Mouse (Mus musculus) small intestine, adult 2 months (tissue): ENCODE data around the gene Plcxd1. TPM values are rescaled to one million over a fixed set of nuclear protein-coding genes. Genes with fewer than 3 reads are reported as not detected.
"Not testable (repeated sequence)": the region's sequence is repeated elsewhere in the genome, so short reads cannot be mapped to it uniquely, and the experiment has no call there.

Experiments used
- H3K27ac ChIP-seq: fragments of 200-500 bp; 2 replicates; pipeline ENCODE4 v1.5.1; 2012; ENCODE audit warnings: low read depth, low read length, control low read depth, inconsistent platforms; ENCODE audit not compliant: insufficient read depth
- H3K27me3 ChIP-seq: fragments of 200-500 bp; 2 replicates; pipeline ENCODE4 v1.6.1; 2012; ENCODE audit warnings: mild to moderate bottlenecking, moderate library complexity, low read length, inconsistent platforms; ENCODE audit not compliant: control insufficient read depth, insufficient read depth
- H3K36me3 ChIP-seq: fragments of 200-500 bp; 2 replicates; pipeline ENCODE4 v1.6.1; 2012; ENCODE audit warnings: mild to moderate bottlenecking, low read length, control low read depth, inconsistent platforms; ENCODE audit not compliant: control insufficient read depth, insufficient read depth
- H3K4me1 ChIP-seq: fragments of 200-500 bp; 2 replicates; pipeline ENCODE4 v1.6.1; 2012; ENCODE audit warnings: low read length, inconsistent platforms, mixed read lengths; ENCODE audit not compliant: control insufficient read depth, insufficient read depth, insufficient read length
- H3K4me3 ChIP-seq: fragments of 200-500 bp; 2 replicates; pipeline ENCODE4 v1.5.1; 2012; ENCODE audit warnings: low read depth, mild to moderate bottlenecking, control low read depth, inconsistent platforms, low read length, moderate library complexity
- CTCF ChIP-seq: fragments of 200-500 bp; IDR thresholded peaks from 2 replicates; pipeline ENCODE4 v1.5.1; 2012; ENCODE audit warnings: low read depth, mild to moderate bottlenecking, control low read depth, inconsistent platforms, low read length, moderate library complexity, mixed read lengths; ENCODE audit not compliant: insufficient replicate concordance, insufficient read length; ENCODE audit errors: extremely low read depth
- POLR2A ChIP-seq: fragments of 200-500 bp; IDR thresholded peaks from 2 replicates; pipeline ENCODE4 v1.6.1; 2012; ENCODE audit warnings: low read depth, mild to moderate bottlenecking, control low read depth, inconsistent platforms, low read length, moderate library complexity
- WGBS: fragments of 180-500 bp; shearing (Covaris S2); methylation state at CpG from one replicate; pipeline ENCODE4 v1.1.7; 2018; 5-methylcytosine and 5-hydroxymethylcytosine counted together
- polyA plus RNA-seq: library from polyadenylated mRNA; depleted of rRNA; stranded (reverse); fragments of >200 nt; gene quantifications from 2 replicates; pipeline ENCODE4 v1.2.3, GENCODE M21; 2012

Gene Plcxd1
- polyA plus RNA-seq, 1 experiment, result 0.86 TPM

- Histone ChIP-seq H3K4me3 (peak overlapping the region; percentile 83), H3K27me3 (no peaks in the 10 kb centered on the region), H3K27ac (no peak overlapping the region), H3K36me3 (peaks cover 33% of the 10 kb centered on the region), H3K4me1 (peaks cover 8% of the 10 kb centered on the region)
- 0% methylated on average over 7 of the region's 7 CpGs for WGBS
- TF ChIP-seq POLR2A (no peak), CTCF (no peak)
These were observed 8.5 kb downstream of the Plcxd1 start for GRCm38 (mm10) chr5:110108305-110108628.

DNA sequence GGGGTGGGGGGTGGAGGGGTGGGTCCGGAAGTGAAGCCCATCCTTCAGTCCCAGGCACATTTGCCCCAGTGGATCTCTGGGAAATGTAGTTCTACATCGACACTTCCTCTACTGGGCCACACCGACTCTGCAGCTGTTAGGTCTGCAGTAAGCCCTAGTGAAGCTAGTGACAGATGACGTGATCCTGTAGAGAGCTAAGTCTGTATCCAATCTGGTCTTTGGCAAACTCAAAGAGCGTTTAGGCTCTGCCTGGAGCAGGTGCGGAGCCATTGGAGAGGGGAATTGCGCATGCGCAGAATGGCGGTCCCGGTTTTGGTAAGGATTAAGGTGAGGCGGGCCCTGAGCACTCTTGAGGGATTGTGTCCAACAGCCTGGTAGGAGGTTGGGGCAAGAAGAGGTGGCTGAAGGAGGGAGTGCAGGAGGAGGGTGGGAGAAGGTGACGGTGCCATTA, 10.2 kb downstream of the Plcxd1 start, which contains the start of gene Zfp605:
Gene Zfp605, plus strand, starts transcription at position 102 of the 451 bp plus-strand sequence.
- peak within 1 kb of the TSS; percentile 78 for H3K27ac ChIP-seq
- H3K27me3 ChIP-seq, result no peaks in the 10 kb centered on the region
- 2% methylated on average over 12 of the region's 12 CpGs for WGBS
- H3K4me3 ChIP-seq, result peak within 1 kb of the TSS; percentile 73
- TF ChIP-seq POLR2A, result no peak
- TF ChIP-seq CTCF, result no peak
- peaks cover 8% of the 10 kb centered on the region for H3K4me1 ChIP-seq
- H3K36me3 ChIP-seq, result peaks cover 15% of the 10 kb centered on the region

- peaks cover 14% of the 10 kb centered on the region for H3K36me3 ChIP-seq
- 89% methylated on average over 3 of the region's 3 CpGs for WGBS
- not testable (repeated sequence) for H3K27ac ChIP-seq, H3K4me1 ChIP-seq, H3K27me3 ChIP-seq, H3K4me3 ChIP-seq
These were observed 22.6 kb downstream of the Plcxd1 start for GRCm38 (mm10) chr5:110122380-110122779.

DNA sequence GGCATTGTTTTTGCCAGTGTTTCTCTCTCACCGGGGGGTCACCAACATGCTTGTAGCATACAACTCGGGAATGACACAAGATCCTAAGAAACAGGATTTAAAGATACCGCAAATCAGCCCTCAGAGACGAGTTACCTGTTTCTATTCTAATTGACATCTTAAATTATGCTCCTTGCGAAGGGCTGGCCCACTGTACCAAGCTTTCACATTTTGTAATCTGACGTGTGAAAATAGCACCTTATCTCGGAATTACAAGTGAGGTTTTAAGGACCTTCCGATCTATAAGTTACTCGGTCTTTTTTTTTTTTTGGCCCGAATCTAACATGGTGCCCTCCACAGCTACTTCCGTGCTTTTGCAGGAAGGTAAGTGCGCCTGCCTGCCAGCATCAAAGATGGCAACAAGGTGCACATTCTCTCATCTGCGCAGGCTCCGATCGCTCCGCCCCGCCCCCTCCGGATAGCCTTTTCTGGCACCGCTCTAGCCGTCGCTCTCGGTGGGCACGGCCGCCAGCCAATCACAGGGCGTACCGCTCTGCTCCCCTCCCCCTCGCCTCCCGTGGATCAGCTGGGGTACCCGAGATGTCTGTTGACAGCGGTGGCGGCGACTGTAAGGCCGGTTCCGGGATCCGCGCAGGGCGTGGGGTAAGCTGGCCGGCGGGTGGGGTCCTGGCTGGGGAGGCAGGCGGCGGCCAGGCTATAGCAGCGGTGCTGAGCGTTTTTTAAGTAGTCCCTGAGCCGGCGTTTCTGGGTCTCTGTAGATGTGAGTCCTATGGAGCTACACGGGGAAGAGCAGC, 35.7 kb downstream of the Plcxd1 start, which contains the start of gene Chfr:
Gene Chfr, plus strand, starts transcription at position 550 of the 794 bp plus-strand sequence.
- Histone ChIP-seq H3K27me3 (no peaks in the 10 kb centered on the region), H3K4me3 (peak within 1 kb of the TSS; percentile 77), H3K36me3 (peaks cover 6% of the 10 kb centered on the region; the same call in 1 of the 2 replicates), H3K4me1 (no peaks in the 10 kb centered on the region), H3K27ac (peak within 1 kb of the TSS; percentile 14; the same call in 1 of the 2 replicates)
- 2% methylated on average over 46 of the region's 46 CpGs for WGBS
- peak; percentile 77 for TF ChIP-seq POLR2A
- no peak for TF ChIP-seq CTCF

DNA sequence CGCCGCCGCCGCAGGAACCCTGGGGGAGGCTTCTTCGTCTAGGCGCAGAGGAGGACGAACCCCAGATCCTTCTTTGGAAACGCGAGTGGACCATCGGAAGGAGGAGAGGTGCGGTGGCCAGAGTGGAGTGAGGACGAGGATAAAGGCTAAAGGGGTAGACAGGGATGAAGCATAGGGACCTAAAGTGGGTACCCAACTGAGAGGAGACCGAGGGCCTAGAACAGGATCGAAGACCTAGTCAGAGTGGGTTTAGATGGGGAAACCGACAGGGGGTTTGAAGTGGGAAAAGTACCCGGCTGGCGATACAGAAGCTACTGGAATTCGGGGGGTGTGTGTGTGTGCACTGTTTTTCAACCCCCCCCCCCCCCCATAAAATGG, 36.3 kb downstream of the Plcxd1 start:
- H3K4me3 ChIP-seq, result peak overlapping the region; percentile 77
- 3% methylated on average over 18 of the region's 18 CpGs for whole genome bisulfite sequencing
- no peak for TF ChIP-seq POLR2A
- no peak for TF ChIP-seq CTCF
- peaks cover 6% of the 10 kb centered on the region; the same call in 1 of the 2 replicates for H3K36me3 ChIP-seq
- no peaks in the 10 kb centered on the region for H3K27me3 ChIP-seq
- H3K4me1 ChIP-seq, result no peaks in the 10 kb centered on the region
- H3K27ac ChIP-seq, result peak overlapping the region; percentile 2; the same call in 1 of the 2 replicates

DNA sequence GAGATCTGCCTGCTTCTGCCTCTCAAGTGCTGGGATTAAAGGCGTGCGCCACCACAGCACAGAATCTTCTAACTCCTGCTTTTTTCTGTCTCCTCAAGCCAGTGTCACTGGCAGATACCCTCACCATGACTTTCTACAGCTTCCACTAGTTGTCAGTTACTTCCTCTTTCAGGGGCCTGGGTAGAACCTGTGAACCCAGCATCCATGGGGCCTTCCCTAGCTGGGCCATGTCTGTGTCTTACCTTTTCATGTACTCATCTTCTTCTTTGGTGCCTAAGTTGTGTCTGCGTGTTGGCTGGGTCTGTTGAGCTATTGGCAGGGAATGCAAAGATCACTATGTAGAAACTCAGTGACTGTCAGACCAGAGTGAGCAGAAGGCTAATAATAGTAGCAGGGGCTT, 38.0 kb downstream of the Plcxd1 start:
- Histone ChIP-seq H3K27me3 (no peaks in the 10 kb centered on the region), H3K36me3 (peaks cover 6% of the 10 kb centered on the region), H3K4me1 (no peaks in the 10 kb centered on the region), H3K4me3 (no peak overlapping the region), H3K27ac (no peak overlapping the region)
- 96% methylated on average over 3 of the region's 3 CpGs for WGBS
- no peak for TF ChIP-seq POLR2A
- no peak for TF ChIP-seq CTCF

DNA sequence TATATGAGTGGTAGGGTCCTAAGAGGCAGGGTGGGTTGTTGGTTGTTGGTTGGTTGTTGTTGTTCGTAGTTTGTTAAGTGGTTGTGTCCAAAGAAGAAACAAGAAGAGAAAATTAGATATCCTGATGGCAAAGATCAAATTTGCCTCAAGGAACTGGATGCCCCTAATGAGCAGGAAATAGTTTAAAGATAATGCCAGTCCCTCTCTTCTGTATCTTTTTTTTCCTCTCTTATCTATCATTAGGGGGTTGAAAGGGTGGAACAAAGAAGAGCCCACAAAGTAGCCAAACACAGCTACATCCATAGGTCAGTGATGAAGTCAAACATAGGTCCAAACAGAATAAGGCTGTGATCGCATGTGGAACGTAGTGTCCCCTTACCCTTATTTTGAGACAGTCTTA, 39.6 kb downstream of the Plcxd1 start:
- Histone ChIP-seq H3K27me3 (no peaks in the 10 kb centered on the region), H3K27ac (no peak overlapping the region), H3K4me3 (no peak overlapping the region), H3K4me1 (no peaks in the 10 kb centered on the region), H3K36me3 (peaks cover 14% of the 10 kb centered on the region)
- WGBS, result 98% methylated on average over 3 of the region's 3 CpGs
- TF ChIP-seq POLR2A (no peak), CTCF (no peak)
